In the genomic region with DNA sequence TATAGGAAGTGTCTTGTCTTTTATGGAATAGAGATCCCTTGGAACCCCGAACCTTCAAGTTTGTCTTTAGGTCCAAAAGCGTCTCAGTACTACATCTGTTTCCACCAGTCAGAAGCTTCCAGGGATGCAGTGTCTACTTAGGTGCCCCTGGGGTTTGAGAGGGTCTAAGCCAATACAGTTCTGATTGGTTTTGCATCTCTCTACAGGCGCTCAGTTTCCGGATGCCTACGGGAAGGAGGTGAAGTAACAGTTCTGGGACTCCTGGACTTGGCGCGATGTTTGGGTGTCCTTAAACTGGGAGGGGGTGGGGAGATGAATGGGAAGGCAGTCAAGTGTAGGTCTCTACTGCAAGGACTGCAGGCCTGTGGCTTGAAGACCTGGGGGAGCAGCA, we compare ENCODE assay signal across 8 mouse cellular contexts. TPM values are rescaled to one million over a fixed set of nuclear protein-coding genes. Genes with fewer than 3 reads are reported as not detected.
A peak's percentile ranks its signal among the peaks of the same experiment; 100 is the strongest.
DNase-seq lines count a peak whose midpoint lies in the region; ATAC-seq and TF ChIP-seq lines count a peak whose summit lies in the region.

No protein-coding gene starts in this region.

- no peaks in the 10 kb centered on the region for H3K36me3 ChIP-seq in heart, embryonic 12.5 days
- H3K36me3 ChIP-seq in liver, postnatal 0 days (replicated peaks; ENCODE audit: insufficient read depth, low read length): 0 out of 2 replicates have a peak, but pooled peaks cover 2% of the 10 kb centered on the region

- no peak for ATAC-seq in heart, embryonic 12.5 days (ENCODE audit: insufficient number of reproducible peaks, low FRiP score)
- ATAC-seq in granulocyte monocyte progenitor cell, adult 5-6 weeks (replicated peaks; ENCODE audit: poor library complexity, severe bottlenecking): 0 out of 2 replicates have a peak, but pooled peaks have one; percentile 6
- ATAC-seq in liver, postnatal 0 days: 0 out of 2 replicates have a peak, but pooled peaks have one; percentile 4

- TF ChIP-seq EP300 in liver, postnatal 0 days (IDR thresholded peaks at IDR 0.05; ENCODE audit: low read depth): no peak

- peak overlapping the region; percentile 63 for H3K4me3 ChIP-seq in heart, embryonic 12.5 days
- H3K4me3 ChIP-seq in liver, postnatal 0 days (ENCODE audit: low read depth, low read length): peak overlapping the region; percentile 71

- TF ChIP-seq CTCF in liver, postnatal 0 days (IDR thresholded peaks at IDR 0.05; ENCODE audit: low read depth): no peak

- H3K27me3 ChIP-seq in heart, embryonic 12.5 days (replicated peaks): peaks cover 30% of the 10 kb centered on the region
- H3K27me3 ChIP-seq in liver, postnatal 0 days (ENCODE audit: insufficient read depth, low read length): peaks cover 34% of the 10 kb centered on the region

- H3K27ac ChIP-seq in heart, embryonic 12.5 days (ENCODE audit: poor library complexity, severe bottlenecking): peak overlapping the region; percentile 73
- peak overlapping the region; percentile 93 for H3K27ac ChIP-seq in liver, postnatal 0 days (ENCODE audit: low read depth)

- H3K9ac ChIP-seq in heart, embryonic 12.5 days: peak overlapping the region; percentile 75
- H3K9ac ChIP-seq in liver, postnatal 0 days (replicated peaks): peak overlapping the region; percentile 79

- intact Hi-C loops in heart, postnatal 25 days (cut with DNase I): no loop called here

- peak overlapping the region; percentile 92 for H3K4me2 ChIP-seq in heart, embryonic 12.5 days
- peak overlapping the region; percentile 99 for H3K4me2 ChIP-seq in liver, postnatal 0 days (ENCODE audit: low read depth, low read length)

- WGBS in heart, embryonic 12.5 days: 1% methylated on average over 7 of the region's 7 CpGs
- WGBS in liver, postnatal 0 days (ENCODE audit: insufficient replicate concordance): under 1% methylated on average over 7 of the region's 7 CpGs

- no peak for DNase-seq in heart, postnatal 25 days (ENCODE audit: low spot score)
- peak; percentile 49 for DNase-seq in MEL-GATA-1-ER (ENCODE audit: extremely low read depth, low read depth)
- no peak for DNase-seq in liver, postnatal 0 days
- DNase-seq in urinary bladder, postnatal 14 days (ENCODE audit: low spot score): no peak
- no peak for DNase-seq in adrenal gland, adult 18-20 months (ENCODE audit: low spot score in 2 of 2)
- DNase-seq in layer of hippocampus, adult 18-20 months (ENCODE audit: low spot score in 2 of 2): no peak

- peaks cover 43% of the 10 kb centered on the region for H3K4me1 ChIP-seq in heart, embryonic 12.5 days (replicated peaks)
- H3K4me1 ChIP-seq in liver, postnatal 0 days (ENCODE audit: insufficient read depth): peaks cover 49% of the 10 kb centered on the region

- H3K9me3 ChIP-seq in heart, embryonic 12.5 days (replicated peaks): no peaks in the 10 kb centered on the region
- no peaks in the 10 kb centered on the region for H3K9me3 ChIP-seq in liver, postnatal 0 days (ENCODE audit: low read length)

RNA-seq across cellular contexts. Expression of a gene that starts 0.4 kb away (rescaled TPM):
- 289 and 297 TPM in 2 replicates for polyA plus RNA-seq in heart, embryonic 12.5 days (2016; fragmentation: Nextera tagmentation; extraction: Ambion mirVana)
- 100 to 1,000 TPM; 186 to 199 TPM for total RNA-seq in heart, postnatal 25 days (2021)
- total RNA-seq in granulocyte monocyte progenitor cell, adult 5-6 weeks (2014; fragmentation: Nextera tagmentation): 294 and 359 TPM in 2 replicates
- 118 and 164 TPM in 2 replicates for total RNA-seq in granulocyte monocyte progenitor cell, adult 5-6 weeks (2017)
- 412 and 418 TPM in 2 replicates for polyA plus RNA-seq in liver, postnatal 0 days (2015; fragmentation: Nextera tagmentation; extraction: Ambion mirVana)
- 100 to 1,000 TPM; 145 TPM for total RNA-seq in adrenal gland, adult 18-20 months (2021)
- 100 to 1,000 TPM; 110 to 117 TPM for total RNA-seq in layer of hippocampus, adult 18-20 months (2021)

RNA-seq across cellular contexts. Expression of a gene that starts 1.1 kb away (rescaled TPM):
- polyA plus RNA-seq in heart, embryonic 12.5 days (2016; fragmentation: Nextera tagmentation; extraction: Ambion mirVana): 1.8 and 2.3 TPM in 2 replicates
- total RNA-seq in heart, postnatal 25 days (2021): 1 to 10 TPM; 4.4 to 5.4 TPM
- 13.5 and 33.1 TPM in 2 replicates for total RNA-seq in granulocyte monocyte progenitor cell, adult 5-6 weeks (2014; fragmentation: Nextera tagmentation)
- total RNA-seq in granulocyte monocyte progenitor cell, adult 5-6 weeks (2017): 4.0 and 7.4 TPM in 2 replicates
- 0.60 and 0.75 TPM in 2 replicates for polyA plus RNA-seq in liver, postnatal 0 days (2015; fragmentation: Nextera tagmentation; extraction: Ambion mirVana)
- 10 to 100 TPM; 19.7 to 24.9 TPM for total RNA-seq in adrenal gland, adult 18-20 months (2021)
- 100 to 1,000 TPM; 191 to 196 TPM for total RNA-seq in layer of hippocampus, adult 18-20 months (2021)

RNA-seq across cellular contexts. Expression of a gene that starts 7.5 kb away (rescaled TPM):
- 77.9 and 82.3 TPM in 2 replicates for polyA plus RNA-seq in heart, embryonic 12.5 days (2016; fragmentation: Nextera tagmentation; extraction: Ambion mirVana)
- 10 to 100 TPM; 24.4 to 24.9 TPM for total RNA-seq in heart, postnatal 25 days (2021)
- 108 and 109 TPM in 2 replicates for total RNA-seq in granulocyte monocyte progenitor cell, adult 5-6 weeks (2014; fragmentation: Nextera tagmentation)
- total RNA-seq in granulocyte monocyte progenitor cell, adult 5-6 weeks (2017): 24.9 and 25.2 TPM in 2 replicates
- polyA plus RNA-seq in liver, postnatal 0 days (2015; fragmentation: Nextera tagmentation; extraction: Ambion mirVana): 20.8 and 23.1 TPM in 2 replicates
- 10 to 100 TPM; 38.2 to 46.2 TPM for total RNA-seq in adrenal gland, adult 18-20 months (2021)
- 10 to 100 TPM; 15.9 to 16.1 TPM for total RNA-seq in layer of hippocampus, adult 18-20 months (2021)

RNA-seq across cellular contexts. Expression of a gene that starts 16.7 kb away (rescaled TPM):
- polyA plus RNA-seq in heart, embryonic 12.5 days (2016; fragmentation: Nextera tagmentation; extraction: Ambion mirVana): not detected in 2 replicates
- total RNA-seq in heart, postnatal 25 days (2021): not detected
- total RNA-seq in granulocyte monocyte progenitor cell, adult 5-6 weeks (2014; fragmentation: Nextera tagmentation): not detected in 2 replicates
- total RNA-seq in granulocyte monocyte progenitor cell, adult 5-6 weeks (2017): not detected in 2 replicates
- polyA plus RNA-seq in liver, postnatal 0 days (2015; fragmentation: Nextera tagmentation; extraction: Ambion mirVana): not detected in 2 replicates
- total RNA-seq in adrenal gland, adult 18-20 months (2021): not detected
- total RNA-seq in layer of hippocampus, adult 18-20 months (2021): under 1 TPM in 1 of 2 experiments, not detected in 1; 0.62 TPM

RNA-seq across cellular contexts. Expression of a gene that starts 19.8 kb away (rescaled TPM):
- polyA plus RNA-seq in heart, embryonic 12.5 days (2016; fragmentation: Nextera tagmentation; extraction: Ambion mirVana): 0.28 and 0.32 TPM in 2 replicates
- under 1 TPM in 1 of 2 experiments, not detected in 1; 0.14 TPM for total RNA-seq in heart, postnatal 25 days (2021)
- total RNA-seq in granulocyte monocyte progenitor cell, adult 5-6 weeks (2014; fragmentation: Nextera tagmentation): 0.60 TPM in 1 of 2 replicates, not detected in the other
- not detected in 2 replicates for total RNA-seq in granulocyte monocyte progenitor cell, adult 5-6 weeks (2017)
- polyA plus RNA-seq in liver, postnatal 0 days (2015; fragmentation: Nextera tagmentation; extraction: Ambion mirVana): 0.28 and 0.69 TPM in 2 replicates
- total RNA-seq in adrenal gland, adult 18-20 months (2021): under 1 TPM in 1 of 2 experiments, not detected in 1; 0.38 TPM
- not detected for total RNA-seq in layer of hippocampus, adult 18-20 months (2021)

Comparison
In these comparisons a context has a peak if more than half of its experiments do, and no peak if none do; other contexts are left out.
1. RNA of a gene that starts 1.1 kb away (total RNA-seq): 191 to 196 TPM in layer of hippocampus, adult 18-20 months; 19.7 to 24.9 TPM in adrenal gland, adult 18-20 months, 4.0 to 33.1 TPM in granulocyte monocyte progenitor cell, adult 5-6 weeks and 4.4 to 5.4 TPM in heart, postnatal 25 days; every median in the first group is over 4 times any median in the second.